Mouse (Mus musculus): Measurements from ENCODE around the gene Zfp580. TPM values are rescaled to one million over a fixed set of nuclear protein-coding genes. Genes with fewer than 3 reads are reported as not detected.
"Not testable (repeated sequence)": the region's sequence is repeated elsewhere in the genome, so short reads cannot be mapped to it uniquely, and the experiment has no call there.

Zfp580 gene
- 1.0 and 1.7 TPM in 2 replicates for total RNA-seq (2012; rRNA removed)
- 10 to 100 TPM in 1 of 2 experiments, not detected in 1; 19.9 TPM for polyA plus RNA-seq (2012; ENCODE audit: insufficient read depth in 1 of 2, insufficient read length in 2 of 2, low read depth in 1 of 2, low replicate concordance in 2 of 2, missing spikeins in 1 of 2)

DNA sequence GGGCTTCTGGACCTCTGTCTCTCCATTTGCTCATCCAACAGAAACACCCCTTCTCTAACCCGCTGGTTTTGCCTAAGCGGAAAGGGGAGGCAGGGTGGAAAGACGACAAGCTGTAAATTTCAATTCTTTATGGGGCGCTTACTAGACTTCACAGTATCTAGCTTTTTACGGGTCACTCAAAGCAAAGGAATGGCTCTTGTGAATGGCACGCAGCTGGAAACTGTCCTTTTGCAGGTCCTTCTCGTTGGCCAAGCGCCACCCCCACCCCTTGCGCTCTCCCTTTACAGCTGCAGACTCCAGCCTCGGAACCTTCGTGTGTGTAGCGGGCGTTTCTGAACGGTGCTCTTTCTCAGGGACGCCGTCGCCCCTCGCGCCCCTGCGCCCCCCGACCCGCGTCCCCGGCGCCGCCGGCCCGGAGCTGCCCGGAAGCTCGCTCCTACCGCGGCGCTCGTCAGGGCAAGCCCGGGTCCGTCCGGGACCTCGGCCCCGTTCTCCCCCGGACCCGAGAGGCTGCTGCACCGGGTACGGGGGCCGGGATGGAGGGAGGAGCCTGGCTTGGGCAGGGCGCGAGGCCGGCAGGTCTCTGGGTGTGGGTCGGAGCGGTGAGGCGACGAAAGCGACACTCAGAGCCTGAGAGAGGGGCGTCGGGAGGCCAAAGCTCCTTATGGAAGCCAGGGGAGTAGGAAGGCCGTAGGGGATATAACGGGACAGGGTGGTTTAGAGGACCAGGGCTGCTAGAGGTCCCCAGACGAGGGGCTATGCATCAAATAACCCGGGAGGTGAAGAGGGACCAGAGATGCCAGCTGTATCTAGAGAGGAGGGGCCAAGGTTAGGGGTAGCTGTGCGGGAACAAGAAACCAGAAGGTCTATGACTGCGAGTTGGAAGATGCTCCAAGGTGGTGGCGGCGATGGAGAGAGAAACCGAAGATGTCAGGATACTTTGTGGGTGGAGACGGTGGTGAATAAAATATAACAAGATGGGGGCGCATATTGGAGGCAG lies at the start of gene Zfp580:
Gene Zfp580 (plus strand): TSS at position 346 of the 1,000 bp plus-strand sequence.
- H3K4me1 ChIP-seq (ENCODE audit: control insufficient read depth in 1 of 2, insufficient read depth in 2 of 2, low read length in 2 of 2): no peaks in the 10 kb centered on the region
- H3K4me3 ChIP-seq (ENCODE audit: control insufficient read depth in 1 of 2, insufficient read depth in 1 of 2, low read depth in 2 of 2, low read length in 2 of 2): peak within 1 kb of the TSS; percentile 75 to 79

DNA sequence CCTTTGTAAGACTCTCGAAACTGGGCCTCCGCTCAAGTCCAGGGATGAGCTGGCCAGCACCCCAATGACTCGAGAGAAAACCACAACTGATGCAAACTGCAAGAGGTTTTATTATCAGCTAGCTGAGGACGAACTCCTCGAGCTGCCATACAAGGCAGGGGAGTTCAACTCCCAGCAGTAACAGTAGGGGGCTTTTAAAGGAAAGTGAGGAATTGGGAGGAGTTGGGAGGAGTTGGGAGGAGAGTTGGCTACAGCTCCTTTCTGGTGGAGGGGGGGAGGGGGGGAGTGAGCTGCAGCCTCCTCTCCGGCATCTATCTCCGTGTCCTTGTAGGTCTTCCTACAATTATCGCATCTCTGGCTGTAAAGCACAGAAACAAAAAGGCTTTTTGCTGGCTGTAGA lies 48.5 kb upstream of the Zfp580 start:
- not testable (repeated sequence) for H3K9ac ChIP-seq (ENCODE audit: control insufficient read depth, low read depth, low read length, poor library complexity, severe bottlenecking); H3K79me2 ChIP-seq (ENCODE audit: control insufficient read depth, insufficient read depth, low read length, poor library complexity); H3K4me1 ChIP-seq (ENCODE audit: control insufficient read depth in 1 of 2, insufficient read depth in 2 of 2, low read length in 2 of 2); H3K27me3 ChIP-seq (ENCODE audit: control insufficient read depth in 1 of 2, insufficient read depth in 2 of 2, low read length in 2 of 2); H3K36me3 ChIP-seq (ENCODE audit: control insufficient read depth in 1 of 2, insufficient read depth in 2 of 2, low read length in 2 of 2); DNase-seq (ENCODE audit: low read depth, low spot score); H3K4me3 ChIP-seq (ENCODE audit: control insufficient read depth in 1 of 2, insufficient read depth in 1 of 2, low read depth in 2 of 2, low read length in 2 of 2); H3K27ac ChIP-seq (ENCODE audit: control insufficient read depth, low read depth, low read length); H3K9me3 ChIP-seq (replicated peaks; ENCODE audit: insufficient read depth, low read length)

More for the DNA sequence above, at the start of gene Zfp580:
- DNase-seq (ENCODE audit: low read depth, low spot score): peak; percentile 76
- H3K27ac ChIP-seq (ENCODE audit: control insufficient read depth, low read depth, low read length): peak within 1 kb of the TSS; percentile 34
- TF ChIP-seq CHD2 (IDR thresholded peaks at IDR 0.05; ENCODE audit: low read length): no peak
- TF ChIP-seq NRF1 (IDR thresholded peaks at IDR 0.05; ENCODE audit: insufficient read depth, low read depth, low read length, poor library complexity, severe bottlenecking): no peak
- no peak for TF ChIP-seq MYC (IDR thresholded peaks at IDR 0.05; ENCODE audit: low read depth, low read length)
- no peak for TF ChIP-seq GATA1 (IDR thresholded peaks at IDR 0.05; ENCODE audit: low read depth, low read length)
- TF ChIP-seq MXI1 (IDR thresholded peaks at IDR 0.05; ENCODE audit: low read depth, low read length): peak; percentile 52; the same call in 1 of the 2 replicates
- TF ChIP-seq USF2 (IDR thresholded peaks at IDR 0.05; ENCODE audit: borderline replicate concordance in 1 of 2, insufficient read depth in 1 of 2, low read depth in 1 of 2, low read length in 2 of 2): no peak
- no peak for TF ChIP-seq CTCF (IDR thresholded peaks at IDR 0.05 in 2 of 3, conservative IDR thresholded peaks at IDR 0.05 in 1 of 3; ENCODE audit: control insufficient read depth in 1 of 3, insufficient read depth in 1 of 3, low read depth in 2 of 3, low read length in 3 of 3, poor library complexity in 1 of 3, severe bottlenecking in 1 of 3)
- TF ChIP-seq TCF12 (IDR thresholded peaks at IDR 0.05; ENCODE audit: low read depth, low read length): peak; percentile 37; the same call in 1 of the 2 replicates
- no peak for TF ChIP-seq ZC3H11A (IDR thresholded peaks at IDR 0.05; ENCODE audit: low read depth, low read length)
- TF ChIP-seq EP300 (IDR thresholded peaks at IDR 0.05; ENCODE audit: low read depth in 1 of 2, low read length in 2 of 2): peak in 1 of 2 experiments; percentile 10; a peak in 1 of 4 replicates
- TF ChIP-seq UBTF (IDR thresholded peaks at IDR 0.05; ENCODE audit: borderline replicate concordance, insufficient read depth, low read depth, low read length): no peak
- TF ChIP-seq HCFC1 (IDR thresholded peaks at IDR 0.05; ENCODE audit: low read depth, low read length): peak; percentile 74
- no peak for TF ChIP-seq POLR2AphosphoS5 (IDR thresholded peaks at IDR 0.05; ENCODE audit: borderline replicate concordance, low read depth, low read length)
- TF ChIP-seq TAL1 (IDR thresholded peaks at IDR 0.05; ENCODE audit: low read length): no peak
- peak; percentile 47 for TF ChIP-seq MAZ (IDR thresholded peaks at IDR 0.05; ENCODE audit: low read depth, low read length)
- TF ChIP-seq RCOR1 (IDR thresholded peaks at IDR 0.05; ENCODE audit: low read depth, low read length): no peak
- no peak for TF ChIP-seq MAFK (IDR thresholded peaks at IDR 0.05; ENCODE audit: borderline replicate concordance, low read depth, low read length)
- no peak for TF ChIP-seq ZMIZ1 (IDR thresholded peaks at IDR 0.05; ENCODE audit: low read depth, low read length)
- no peak for TF ChIP-seq ZKSCAN1 (IDR thresholded peaks at IDR 0.05; ENCODE audit: low read depth, low read length)
- TF ChIP-seq NELFE (IDR thresholded peaks at IDR 0.05; ENCODE audit: low read depth, low read length): peak; percentile 40
- TF ChIP-seq SIN3A (IDR thresholded peaks at IDR 0.05; ENCODE audit: low read length): peak; percentile 46; the same call in 1 of the 2 replicates
- no peak for TF ChIP-seq RAD21 (IDR thresholded peaks at IDR 0.05; ENCODE audit: low read depth, low read length)
- TF ChIP-seq USF1 (IDR thresholded peaks at IDR 0.05; ENCODE audit: low read depth, low read length): no peak
- TF ChIP-seq CHD1 (IDR thresholded peaks at IDR 0.05; ENCODE audit: low read depth, low read length): 0 out of 2 replicates have a peak, but pooled peaks have one; percentile 50
- TF ChIP-seq TBP (IDR thresholded peaks at IDR 0.05; ENCODE audit: low read depth, low read length): peak; percentile 55; the same call in 1 of the 2 replicates
- no peak for TF ChIP-seq E2F4 (IDR thresholded peaks at IDR 0.05; ENCODE audit: borderline replicate concordance, low read depth, low read length)
- TF ChIP-seq KAT2A (conservative IDR thresholded peaks at IDR 0.05; ENCODE audit: low read depth, low read length): no peak; the same call in 1 of the 2 replicates
- TF ChIP-seq POLR2A (IDR thresholded peaks at IDR 0.05; ENCODE audit: control insufficient read depth in 1 of 2, insufficient read depth in 1 of 2, low read depth in 1 of 2, low read length in 2 of 2, poor library complexity in 1 of 2): peak; percentile 44 to 52; a peak in 2 of 4 replicates
- no peak for TF ChIP-seq MAX (IDR thresholded peaks at IDR 0.05; ENCODE audit: low read length)
- no peaks in the 10 kb centered on the region for H3K9me3 ChIP-seq (replicated peaks; ENCODE audit: insufficient read depth, low read length)
- H3K9ac ChIP-seq (ENCODE audit: control insufficient read depth, low read depth, low read length, poor library complexity, severe bottlenecking): peak within 1 kb of the TSS; percentile 78
- H3K79me2 ChIP-seq (ENCODE audit: control insufficient read depth, insufficient read depth, low read length, poor library complexity): no peaks in the 10 kb centered on the region
- no peaks in the 10 kb centered on the region for H3K36me3 ChIP-seq (ENCODE audit: control insufficient read depth in 1 of 2, insufficient read depth in 2 of 2, low read length in 2 of 2)
- H3K27me3 ChIP-seq (ENCODE audit: control insufficient read depth in 1 of 2, insufficient read depth in 2 of 2, low read length in 2 of 2): no peaks in the 10 kb centered on the region
